Mouse (Mus musculus): ENCODE results near the gene Best2. TPM values are rescaled to one million over a fixed set of nuclear protein-coding genes. Genes with fewer than 3 reads are reported as not detected.

Gene Best2
- polyA plus RNA-seq, 1 experiment from 2014 or later = not detected

DNA sequence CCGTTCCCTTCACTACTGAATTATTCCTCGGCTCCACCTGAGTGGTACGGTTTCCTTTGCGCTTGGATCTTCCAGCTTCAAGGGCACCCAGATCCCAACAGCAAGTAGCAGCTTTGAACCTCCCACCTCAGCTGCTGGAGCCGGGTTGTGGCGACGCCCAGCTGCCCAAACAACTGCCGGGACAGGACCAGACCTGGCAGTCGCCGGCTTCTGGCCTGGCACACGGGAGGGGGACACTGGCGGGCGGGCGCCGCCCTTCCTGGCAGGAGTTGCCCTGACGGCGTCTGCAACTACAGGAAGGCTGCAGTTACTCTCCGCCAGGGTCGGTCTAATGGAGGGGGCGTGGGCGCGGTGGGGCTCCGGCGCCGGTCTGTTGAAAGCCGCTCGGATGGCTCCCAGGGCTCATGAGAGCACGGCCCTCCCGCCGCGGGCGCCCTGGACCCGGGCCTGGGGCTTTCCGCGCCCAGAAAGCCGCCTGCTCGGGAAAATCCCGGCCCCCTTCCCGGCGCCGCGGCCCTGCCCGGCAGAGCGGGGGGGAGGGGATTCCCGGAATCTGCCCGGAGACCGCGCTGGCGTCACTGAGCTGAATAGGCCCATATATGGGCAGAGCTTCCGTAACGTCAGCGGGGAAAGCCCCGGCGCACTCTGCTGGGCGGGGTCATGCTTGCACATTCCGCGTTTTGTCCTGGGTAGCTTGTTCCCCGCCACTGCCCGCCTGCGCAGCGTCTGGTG lies 38.1 kb downstream of the Best2 start:
- under 1% methylated on average over 56 of the region's 61 CpGs for WGBS
- H3K27me3 ChIP-seq (replicated peaks; ENCODE audit: control insufficient read depth, insufficient read depth, low read length) = peaks cover 8% of the 10 kb centered on the region
- H3K27ac ChIP-seq (ENCODE audit: low read depth) = peak overlapping the region; percentile 73
- peaks cover 41% of the 10 kb centered on the region for H3K36me3 ChIP-seq (ENCODE audit: control insufficient read depth, insufficient read depth, low read length)
- peak overlapping the region; percentile 54 for H3K4me3 ChIP-seq (ENCODE audit: low read depth, low read length)
- H3K4me1 ChIP-seq (replicated peaks; ENCODE audit: control insufficient read depth, insufficient read depth, low read length) = peaks cover 53% of the 10 kb centered on the region
- peak; percentile 96 for DNase-seq (ENCODE audit: low spot score)
- H3K4me2 ChIP-seq (ENCODE audit: low read length) = peak overlapping the region; percentile 99
- H3K9me3 ChIP-seq (ENCODE audit: control insufficient read depth, low read length) = no peaks in the 10 kb centered on the region
- peak overlapping the region; percentile 67 for H3K9ac ChIP-seq (ENCODE audit: low read length)
- ATAC-seq (replicated peaks; ENCODE audit: low FRiP score, low TSS enrichment, low read depth) = peak; percentile 79

DNA sequence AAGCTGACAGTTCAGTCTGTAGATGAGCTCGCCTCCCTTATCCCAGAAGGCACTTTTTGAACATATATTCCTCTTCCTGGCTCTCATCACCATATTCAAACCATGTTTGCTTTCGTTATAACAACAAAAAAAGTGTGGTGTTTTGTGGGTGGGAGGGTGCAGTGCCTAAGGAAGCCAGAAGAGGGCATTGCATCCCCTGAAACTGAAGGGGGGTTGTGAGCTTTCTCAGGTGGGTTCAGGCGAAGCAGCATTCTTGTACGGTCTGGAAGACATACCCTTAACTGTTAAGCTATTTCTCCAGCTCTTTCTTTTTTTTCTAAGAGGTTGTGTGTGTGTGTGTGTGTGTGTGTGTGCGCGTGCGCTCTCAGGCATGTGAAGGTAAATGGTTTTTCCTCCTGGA lies 38.9 kb downstream of the Best2 start:
- Histone ChIP-seq H3K9ac (ENCODE audit: low read length) (no peak overlapping the region), H3K4me3 (ENCODE audit: low read depth, low read length) (peak overlapping the region; percentile 54; the same call in 1 of the 2 replicates), H3K4me2 (ENCODE audit: low read length) (peak overlapping the region; percentile 99; the same call in 1 of the 2 replicates), H3K27ac (ENCODE audit: low read depth) (peak overlapping the region; percentile 73), H3K36me3 (ENCODE audit: control insufficient read depth, insufficient read depth, low read length) (peaks cover 47% of the 10 kb centered on the region), H3K27me3 (replicated peaks; ENCODE audit: control insufficient read depth, insufficient read depth, low read length) (peaks cover 8% of the 10 kb centered on the region), H3K9me3 (ENCODE audit: control insufficient read depth, low read length) (no peaks in the 10 kb centered on the region), H3K4me1 (replicated peaks; ENCODE audit: control insufficient read depth, insufficient read depth, low read length) (peaks cover 52% of the 10 kb centered on the region)
- DNase-seq (ENCODE audit: low spot score) (peak; percentile 86), ATAC-seq (replicated peaks; ENCODE audit: low FRiP score, low TSS enrichment, low read depth) (no peak)
- WGBS = 38% methylated on average over 7 of the region's 7 CpGs

DNA sequence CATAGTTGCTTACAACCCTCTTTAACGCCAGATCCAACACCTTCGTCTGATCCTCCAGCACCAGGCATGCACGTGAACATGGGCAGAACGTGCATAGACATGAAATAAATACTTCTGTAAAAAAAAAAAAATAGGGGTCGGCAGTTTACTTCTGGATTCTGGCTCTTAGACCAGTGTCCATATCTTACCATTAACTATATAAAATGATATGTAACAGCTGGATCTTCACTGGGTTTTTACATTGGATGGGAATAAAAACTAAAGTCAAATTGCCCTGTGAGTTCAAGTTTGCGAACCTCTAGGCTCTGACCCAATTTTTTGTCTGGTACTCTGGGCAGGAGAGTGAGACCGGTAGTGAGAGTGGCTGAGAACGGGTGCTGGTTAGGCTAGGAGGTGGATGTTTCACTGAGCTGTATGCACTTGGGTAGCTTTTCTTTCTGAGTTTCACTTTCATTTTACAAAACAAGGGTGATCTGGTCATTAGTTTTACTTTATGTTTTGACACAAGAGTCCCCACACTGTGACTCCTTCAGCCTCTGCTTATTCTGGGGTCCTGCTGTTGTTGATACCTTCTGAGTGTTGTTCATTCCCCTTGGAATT lies 39.7 kb downstream of the Best2 start:
- no peak overlapping the region for H3K9ac ChIP-seq (ENCODE audit: low read length)
- no peak overlapping the region; the same call in 1 of the 2 replicates for H3K27ac ChIP-seq (ENCODE audit: low read depth)
- peaks cover 47% of the 10 kb centered on the region for H3K36me3 ChIP-seq (ENCODE audit: control insufficient read depth, insufficient read depth, low read length)
- ATAC-seq (replicated peaks; ENCODE audit: low FRiP score, low TSS enrichment, low read depth) (no peak), DNase-seq (ENCODE audit: low spot score) (no peak)
- 81% methylated on average over 8 of the region's 8 CpGs for WGBS
- H3K9me3 ChIP-seq (ENCODE audit: control insufficient read depth, low read length) = no peaks in the 10 kb centered on the region
- peaks cover 8% of the 10 kb centered on the region for H3K27me3 ChIP-seq (replicated peaks; ENCODE audit: control insufficient read depth, insufficient read depth, low read length)
- peaks cover 47% of the 10 kb centered on the region for H3K4me1 ChIP-seq (replicated peaks; ENCODE audit: control insufficient read depth, insufficient read depth, low read length)
- no peak overlapping the region for H3K4me2 ChIP-seq (ENCODE audit: low read length)
- H3K4me3 ChIP-seq (ENCODE audit: low read depth, low read length) = no peak overlapping the region

DNA sequence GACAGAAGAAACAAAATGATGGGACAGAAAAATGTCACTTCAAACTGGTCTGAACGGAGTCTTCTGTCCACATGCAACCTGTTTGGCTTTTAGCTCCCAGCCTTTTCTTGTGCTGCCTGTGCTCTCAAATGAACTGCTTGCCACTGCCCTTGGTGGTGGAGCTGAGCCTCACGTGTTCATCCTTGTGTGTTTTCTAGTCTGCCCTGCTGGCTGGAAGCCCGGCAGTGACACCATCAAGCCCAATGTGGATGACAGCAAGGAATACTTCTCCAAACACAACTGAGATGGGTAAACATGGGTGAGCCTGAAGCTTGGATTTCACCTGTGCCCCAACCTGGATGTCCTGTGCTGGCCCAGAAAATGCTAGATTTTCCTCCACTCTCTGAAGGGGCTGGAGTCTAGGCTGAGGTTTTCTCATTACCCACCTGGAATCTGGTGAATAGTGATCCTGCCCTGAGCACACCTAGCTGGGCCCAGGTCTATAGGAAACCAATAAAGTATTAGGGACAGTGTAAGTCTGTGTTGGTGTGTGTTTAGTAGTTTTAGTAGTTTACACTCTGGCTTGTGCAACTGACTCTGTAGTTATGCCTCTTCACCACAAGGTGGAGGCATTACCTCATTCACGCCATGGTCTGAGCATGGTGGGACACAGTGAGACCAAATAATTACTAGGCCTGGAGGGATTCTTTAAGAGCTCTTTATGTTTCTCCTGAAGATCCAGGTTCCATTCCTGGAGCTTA lies 40.4 kb downstream of the Best2 start:
- no peak for ATAC-seq (replicated peaks; ENCODE audit: low FRiP score, low TSS enrichment, low read depth)

DNA sequence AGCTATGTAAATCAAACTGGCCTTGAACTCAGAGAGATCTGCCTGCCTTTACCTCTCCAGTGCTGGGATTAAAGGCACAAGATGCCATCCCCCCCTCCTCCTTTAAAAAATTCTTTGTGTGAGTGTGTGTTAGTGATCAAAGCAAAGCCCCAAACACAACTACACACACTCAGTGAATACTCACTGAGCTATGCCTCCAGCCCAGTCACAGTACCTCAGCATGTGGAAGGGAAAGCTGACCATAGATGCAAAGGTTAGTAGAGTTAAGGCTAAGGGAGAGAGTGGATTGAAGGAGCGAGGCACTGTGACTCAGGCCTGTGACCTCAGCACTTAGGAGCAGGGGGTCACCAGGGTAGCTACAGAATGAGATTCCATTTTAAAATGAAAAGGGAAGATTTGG lies 41.3 kb downstream of the Best2 start:
- Histone ChIP-seq H3K9me3 (ENCODE audit: control insufficient read depth, low read length) (no peaks in the 10 kb centered on the region), H3K4me2 (ENCODE audit: low read length) (no peak overlapping the region), H3K4me1 (replicated peaks; ENCODE audit: control insufficient read depth, insufficient read depth, low read length) (peaks cover 42% of the 10 kb centered on the region), H3K27me3 (replicated peaks; ENCODE audit: control insufficient read depth, insufficient read depth, low read length) (peaks cover 8% of the 10 kb centered on the region), H3K36me3 (ENCODE audit: control insufficient read depth, insufficient read depth, low read length) (peaks cover 47% of the 10 kb centered on the region), H3K27ac (ENCODE audit: low read depth) (no peak overlapping the region), H3K4me3 (ENCODE audit: low read depth, low read length) (no peak overlapping the region), H3K9ac (ENCODE audit: low read length) (no peak overlapping the region)
- 80% methylated on average over 1 of the region's 1 CpGs for WGBS
- ATAC-seq (replicated peaks; ENCODE audit: low FRiP score, low TSS enrichment, low read depth) = no peak
- no peak for DNase-seq (ENCODE audit: low spot score)

More for the DNA sequence above, 40.4 kb downstream of the Best2 start:
- Histone ChIP-seq H3K9me3 (ENCODE audit: control insufficient read depth, low read length) (no peaks in the 10 kb centered on the region), H3K36me3 (ENCODE audit: control insufficient read depth, insufficient read depth, low read length) (peaks cover 47% of the 10 kb centered on the region), H3K4me3 (ENCODE audit: low read depth, low read length) (no peak overlapping the region), H3K27ac (ENCODE audit: low read depth) (no peak overlapping the region), H3K9ac (ENCODE audit: low read length) (no peak overlapping the region), H3K4me2 (ENCODE audit: low read length) (no peak overlapping the region), H3K4me1 (replicated peaks; ENCODE audit: control insufficient read depth, insufficient read depth, low read length) (peaks cover 41% of the 10 kb centered on the region), H3K27me3 (replicated peaks; ENCODE audit: control insufficient read depth, insufficient read depth, low read length) (peaks cover 8% of the 10 kb centered on the region)
- 72% methylated on average over 4 of the region's 4 CpGs for WGBS
- DNase-seq (ENCODE audit: low spot score) = no peak

DNA sequence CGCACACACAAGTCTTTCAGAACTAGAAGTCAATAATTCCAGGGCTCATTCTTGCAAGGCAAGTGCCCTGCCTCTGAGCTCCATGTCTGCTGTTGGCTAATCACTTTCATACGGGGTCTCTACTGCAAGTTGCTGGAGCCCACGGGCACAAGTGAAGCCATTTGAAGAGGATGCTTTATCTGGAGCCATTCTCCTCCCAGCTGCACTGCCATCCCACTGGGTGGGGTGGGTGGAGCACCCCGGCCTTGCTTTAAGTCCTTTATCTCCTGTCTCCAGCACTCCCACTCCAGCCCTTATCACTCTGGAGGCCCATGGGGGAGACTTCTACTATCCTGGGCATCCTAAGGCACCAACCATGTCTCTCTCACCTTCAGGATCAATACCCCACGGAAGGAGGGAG lies 43.4 kb downstream of the Best2 start:
- H3K9ac ChIP-seq (ENCODE audit: low read length) = peak overlapping the region; percentile 87
- DNase-seq (ENCODE audit: low spot score) = no peak
- 60% methylated on average over 5 of the region's 5 CpGs for WGBS
- peaks cover 29% of the 10 kb centered on the region for H3K4me1 ChIP-seq (replicated peaks; ENCODE audit: control insufficient read depth, insufficient read depth, low read length)
- H3K9me3 ChIP-seq (ENCODE audit: control insufficient read depth, low read length) = no peaks in the 10 kb centered on the region
- peak overlapping the region; percentile 68 for H3K4me3 ChIP-seq (ENCODE audit: low read depth, low read length)
- no peak overlapping the region for H3K27ac ChIP-seq (ENCODE audit: low read depth)
- H3K27me3 ChIP-seq (replicated peaks; ENCODE audit: control insufficient read depth, insufficient read depth, low read length) = no peaks in the 10 kb centered on the region
- H3K4me2 ChIP-seq (ENCODE audit: low read length) = peak overlapping the region; percentile 87
- no peak for ATAC-seq (replicated peaks; ENCODE audit: low FRiP score, low TSS enrichment, low read depth)
- H3K36me3 ChIP-seq (ENCODE audit: control insufficient read depth, insufficient read depth, low read length) = peaks cover 47% of the 10 kb centered on the region

DNA sequence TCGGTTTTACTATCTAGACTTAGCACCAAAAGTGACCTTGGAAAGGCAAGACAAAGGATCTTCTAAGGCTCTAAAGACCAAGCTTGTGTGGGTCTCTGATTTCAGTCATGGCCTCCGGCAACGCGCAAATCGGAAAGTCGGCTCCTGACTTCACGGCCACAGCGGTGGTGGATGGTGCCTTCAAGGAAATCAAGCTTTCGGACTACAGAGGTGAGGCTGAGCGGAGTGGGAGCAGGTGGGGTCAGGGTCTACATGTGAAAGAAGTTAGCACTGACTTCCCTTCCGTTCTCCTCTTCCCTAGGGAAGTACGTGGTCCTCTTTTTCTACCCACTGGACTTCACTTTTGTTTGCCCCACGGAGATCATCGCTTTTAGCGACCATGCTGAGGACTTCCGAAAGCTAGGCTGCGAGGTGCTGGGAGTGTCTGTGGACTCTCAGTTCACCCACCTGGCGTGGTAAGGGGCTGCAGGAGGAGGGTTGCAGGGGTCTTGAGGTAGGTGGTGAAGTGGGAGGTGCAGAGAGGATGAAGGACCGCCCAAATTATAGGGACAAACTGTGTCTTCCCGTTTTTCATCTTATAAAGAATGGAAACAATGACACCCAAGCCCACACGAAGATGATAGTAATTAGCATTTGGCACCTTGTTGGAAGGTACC lies 44.1 kb downstream of the Best2 start:
- H3K27ac ChIP-seq (ENCODE audit: low read depth) = peak overlapping the region; percentile 81; the same call in 1 of the 2 replicates
- ATAC-seq (replicated peaks; ENCODE audit: low FRiP score, low TSS enrichment, low read depth) = no peak
- H3K4me1 ChIP-seq (replicated peaks; ENCODE audit: control insufficient read depth, insufficient read depth, low read length) = peaks cover 26% of the 10 kb centered on the region

More for the DNA sequence above, 44.1 kb downstream of the Best2 start:
- H3K4me3 ChIP-seq (ENCODE audit: low read depth, low read length) = peak overlapping the region; percentile 68
- peak overlapping the region; percentile 87 for H3K4me2 ChIP-seq (ENCODE audit: low read length)
- WGBS = 7% methylated on average over 21 of the region's 21 CpGs
- H3K9ac ChIP-seq (ENCODE audit: low read length) = peak overlapping the region; percentile 87
- no peaks in the 10 kb centered on the region for H3K27me3 ChIP-seq (replicated peaks; ENCODE audit: control insufficient read depth, insufficient read depth, low read length)
- no peak for DNase-seq (ENCODE audit: low spot score)
- H3K9me3 ChIP-seq (ENCODE audit: control insufficient read depth, low read length) = no peaks in the 10 kb centered on the region
- peaks cover 46% of the 10 kb centered on the region for H3K36me3 ChIP-seq (ENCODE audit: control insufficient read depth, insufficient read depth, low read length)

Measured in intestine, embryonic 14.5 days (tissue).